Mouse (Mus musculus) megakaryocyte, embryonic 14.5 days (primary cell): ENCODE data around the gene Igtp. TPM values are rescaled to one million over a fixed set of nuclear protein-coding genes. Genes with fewer than 3 reads are reported as not detected.
"Not testable (repeated sequence)": the region's sequence is repeated elsewhere in the genome, so short reads cannot be mapped to it uniquely, and the experiment has no call there.

Experiments
- H3K27me3 ChIP-seq: replicated peaks from 2 replicates; pipeline ENCODE3; 2012; ENCODE audit warnings: inconsistent platforms
- H3K36me3 ChIP-seq: replicated peaks from 2 replicates; pipeline ENCODE3; 2012; ENCODE audit warnings: low read length, inconsistent platforms, mixed read lengths
- H3K4me1 ChIP-seq: 2 replicates; pipeline ENCODE4 v1.6.1; 2012; ENCODE audit warnings: inconsistent platforms
- H3K4me3 ChIP-seq: replicated peaks from 2 replicates; pipeline ENCODE3; 2012; ENCODE audit warnings: moderate library complexity, mild to moderate bottlenecking, inconsistent platforms
- H3K9me3 ChIP-seq: 2 replicates; pipeline ENCODE4 v1.6.1; 2012; ENCODE audit warnings: inconsistent platforms
- FLI1 ChIP-seq: IDR thresholded peaks from 2 replicates; pipeline ENCODE4 v1.6.1; 2012; ENCODE audit warnings: low read length, inconsistent platforms, mixed read lengths
- GATA1 ChIP-seq: IDR thresholded peaks from 3 replicates; pipeline ENCODE4 v1.6.1; 2012; ENCODE audit warnings: mixed read lengths, low read length, inconsistent platforms, borderline replicate concordance
- polyA plus RNA-seq: library from polyadenylated mRNA; stranded (reverse); fragments of >175 nt; gene quantifications from 2 replicates; pipeline ENCODE4 v1.2.3, GENCODE M21; 2012; ENCODE audit warnings: low replicate concordance; ENCODE audit not compliant: insufficient read depth

Igtp gene
- polyA plus RNA-seq, result 15.1 and 23.5 TPM in 2 replicates

GRCm38 (mm10) chr11:58199229-58200037 lies at the start of gene Igtp, which contains the start of gene Irgm2:
Gene Igtp (plus strand): TSS chr11:58199556.
Gene Irgm2 (plus strand): TSS chr11:58199618.
- H3K27me3 ChIP-seq, H3K9me3 ChIP-seq: not testable (repeated sequence)
- H3K4me1 ChIP-seq, result peaks cover 75% of the 10 kb centered on the region
- peaks cover 33% of the 10 kb centered on the region for H3K36me3 ChIP-seq
- H3K4me3 ChIP-seq, result peak within 1 kb of the TSS; percentile 95

- no peak for TF ChIP-seq FLI1
- no peak for TF ChIP-seq GATA1
- Histone ChIP-seq H3K9me3 (no peaks in the 10 kb centered on the region), H3K27me3 (no peaks in the 10 kb centered on the region), H3K36me3 (peaks cover 90% of the 10 kb centered on the region), H3K4me3 (no peak overlapping the region), H3K4me1 (no peaks in the 10 kb centered on the region)
Measured at GRCm38 (mm10) chr11:58155458-58155857, 43.9 kb upstream of the Igtp start.

- Histone ChIP-seq H3K36me3 (peaks cover 90% of the 10 kb centered on the region), H3K4me1 (no peaks in the 10 kb centered on the region), H3K27me3 (no peaks in the 10 kb centered on the region), H3K4me3 (no peak overlapping the region), H3K9me3 (no peaks in the 10 kb centered on the region)
- TF ChIP-seq FLI1, result no peak
- no peak for TF ChIP-seq GATA1
Measured at GRCm38 (mm10) chr11:58156871-58157270, 42.5 kb upstream of the Igtp start.

GRCm38 (mm10) chr11:58165072-58165471 lies 34.3 kb upstream of the Igtp start:
- Histone ChIP-seq H3K4me1 (peaks cover 22% of the 10 kb centered on the region), H3K9me3 (no peaks in the 10 kb centered on the region), H3K4me3 (no peak overlapping the region), H3K27me3 (no peaks in the 10 kb centered on the region), H3K36me3 (peaks cover 63% of the 10 kb centered on the region)
- TF ChIP-seq GATA1, result no peak
- no peak for TF ChIP-seq FLI1

- Histone ChIP-seq H3K4me3 (peak overlapping the region; percentile 96), H3K9me3 (no peaks in the 10 kb centered on the region), H3K27me3 (no peaks in the 10 kb centered on the region), H3K4me1 (peaks cover 35% of the 10 kb centered on the region), H3K36me3 (peaks cover 42% of the 10 kb centered on the region)
- TF ChIP-seq FLI1 (no peak), GATA1 (no peak)
Measured at GRCm38 (mm10) chr11:58167822-58168166, 31.6 kb upstream of the Igtp start.

GRCm38 (mm10) chr11:58168167-58168915 lies 31.0 kb upstream of the Igtp start, which contains the start of gene Gemin5:
Gene Gemin5 (minus strand): TSS chr11:58168539.
- TF ChIP-seq FLI1, result no peak
- TF ChIP-seq GATA1, result no peak
- peaks cover 42% of the 10 kb centered on the region for H3K36me3 ChIP-seq
- H3K9me3 ChIP-seq, result no peaks in the 10 kb centered on the region
- H3K4me1 ChIP-seq, result peaks cover 35% of the 10 kb centered on the region
- H3K4me3 ChIP-seq, result peak within 1 kb of the TSS; percentile 96
- H3K27me3 ChIP-seq, result no peaks in the 10 kb centered on the region

GRCm38 (mm10) chr11:58169666-58170065 lies 29.7 kb upstream of the Igtp start:
- no peaks in the 10 kb centered on the region for H3K27me3 ChIP-seq
- H3K4me1 ChIP-seq, result peaks cover 37% of the 10 kb centered on the region
- no peak overlapping the region for H3K4me3 ChIP-seq
- H3K36me3 ChIP-seq, result peaks cover 42% of the 10 kb centered on the region
- no peaks in the 10 kb centered on the region for H3K9me3 ChIP-seq
- no peak for TF ChIP-seq GATA1

- Histone ChIP-seq H3K9me3 (no peaks in the 10 kb centered on the region), H3K27me3 (no peaks in the 10 kb centered on the region), H3K4me1 (peaks cover 34% of the 10 kb centered on the region), H3K36me3 (peaks cover 42% of the 10 kb centered on the region), H3K4me3 (peak within 1 kb of the TSS; percentile 97)
- TF ChIP-seq FLI1 (no peak), GATA1 (no peak)
Measured at GRCm38 (mm10) chr11:58171459-58172091, 27.8 kb upstream of the Igtp start, which contains the start of gene Mrpl22. Gene Mrpl22 (plus strand): TSS chr11:58171661.

GRCm38 (mm10) chr11:58179563-58179962 lies 19.8 kb upstream of the Igtp start:
- no peaks in the 10 kb centered on the region for H3K27me3 ChIP-seq
- H3K4me1 ChIP-seq, result peaks cover 40% of the 10 kb centered on the region
- H3K9me3 ChIP-seq, result no peaks in the 10 kb centered on the region
- H3K36me3 ChIP-seq, result peaks cover 60% of the 10 kb centered on the region
- H3K4me3 ChIP-seq, result no peak overlapping the region
- TF ChIP-seq GATA1 (no peak), FLI1 (no peak)

GRCm38 (mm10) chr11:58179986-58180385 lies 19.4 kb upstream of the Igtp start:
- H3K9me3 ChIP-seq, H3K27me3 ChIP-seq, H3K4me3 ChIP-seq: not testable (repeated sequence)
- H3K4me1 ChIP-seq, result peaks cover 44% of the 10 kb centered on the region
- peaks cover 56% of the 10 kb centered on the region for H3K36me3 ChIP-seq
